In the genomic region with DNA sequence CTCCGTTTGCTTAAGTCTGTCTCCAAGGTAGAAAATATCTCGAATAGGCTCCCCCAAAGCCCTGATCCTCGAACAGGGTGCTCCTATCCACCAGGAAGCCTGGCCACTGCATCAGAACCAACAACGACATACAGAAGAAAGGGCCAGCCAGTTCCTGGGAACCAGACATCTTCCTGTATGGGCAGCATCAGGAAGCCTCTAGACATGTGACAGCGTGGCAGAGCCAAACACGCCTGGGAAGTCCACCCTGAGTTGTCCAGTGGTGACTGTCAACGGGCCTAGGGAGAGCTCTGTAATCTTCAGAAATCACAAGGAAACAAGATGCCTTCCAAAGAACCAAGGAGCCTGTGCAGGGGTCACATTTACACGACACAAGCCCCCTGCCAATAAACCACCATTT, we compare ENCODE assay signal across 18 mouse cellular contexts. TPM values are rescaled to one million over a fixed set of nuclear protein-coding genes. Genes with fewer than 3 reads are reported as not detected.
DNase-seq lines count a peak whose midpoint lies in the region; ATAC-seq and TF ChIP-seq lines count a peak whose summit lies in the region.
"Had no signal": no experiment of that assay in that cellular context is flagged by ENCODE, and none has a peak within 500 bp of the region (broad histone marks: within the 10 kb centered on the region; RNA-seq: fewer than 3 reads in every experiment).

No protein-coding gene starts in this region.

- H3K9ac ChIP-seq in embryonic facial prominence, embryonic 13.5 days = no peak overlapping the region; the same call in 1 of the 2 replicates
- no peak overlapping the region for H3K9ac ChIP-seq in heart, embryonic 12.5 days
- H3K9ac ChIP-seq: heart, embryonic 15.5 days; hindbrain, embryonic 13.5 days; intestine, embryonic 15.5 days had no signal

- WGBS in embryonic facial prominence, embryonic 13.5 days = 79% methylated on average over 8 of the region's 8 CpGs
- WGBS in embryonic facial prominence, embryonic 10.5 days = 89% methylated on average over 8 of the region's 8 CpGs
- 78% methylated on average over 8 of the region's 8 CpGs for WGBS in heart, embryonic 12.5 days

- peak overlapping the region; percentile 28; the same call in 1 of the 2 replicates for H3K27ac ChIP-seq in embryonic facial prominence, embryonic 13.5 days
- no peak overlapping the region; the same call in 1 of the 2 replicates for H3K27ac ChIP-seq in embryonic facial prominence, embryonic 10.5 days (replicated peaks)
- H3K27ac ChIP-seq in heart, embryonic 12.5 days (ENCODE audit: poor library complexity, severe bottlenecking) = 0 out of 2 replicates have a peak overlapping the region, but pooled peaks have one; percentile 21
- H3K27ac ChIP-seq in layer of hippocampus, adult 2 months = peak overlapping the region; percentile 85
- H3K27ac ChIP-seq: heart, embryonic 10.5 days; heart, embryonic 15.5 days; hindbrain, embryonic 13.5 days; intestine, embryonic 15.5 days had no signal

- ATAC-seq in embryonic facial prominence, embryonic 13.5 days (ENCODE audit: insufficient number of reproducible peaks, insufficient read depth, low FRiP score, low TSS enrichment, low read depth) = no peak
- ATAC-seq in heart, embryonic 12.5 days (ENCODE audit: insufficient number of reproducible peaks, low FRiP score) = no peak
- ATAC-seq: forebrain, embryonic 14.5 days; intestine, embryonic 15.5 days had no signal

- no peaks in the 10 kb centered on the region for H3K27me3 ChIP-seq in embryonic facial prominence, embryonic 13.5 days
- H3K27me3 ChIP-seq in embryonic facial prominence, embryonic 10.5 days (replicated peaks; ENCODE audit: low read depth, poor library complexity, severe bottlenecking) = no peaks in the 10 kb centered on the region
- H3K27me3 ChIP-seq in heart, embryonic 12.5 days (replicated peaks) = no peaks in the 10 kb centered on the region
- H3K27me3 ChIP-seq: heart, embryonic 15.5 days; hindbrain, embryonic 13.5 days; intestine, embryonic 15.5 days had no signal

- no peak overlapping the region for H3K4me2 ChIP-seq in embryonic facial prominence, embryonic 13.5 days
- no peak overlapping the region for H3K4me2 ChIP-seq in heart, embryonic 12.5 days
- H3K4me2 ChIP-seq: heart, embryonic 15.5 days; hindbrain, embryonic 13.5 days; intestine, embryonic 15.5 days had no signal

- no peak for TF ChIP-seq CTCF in layer of hippocampus, adult 2 months (conservative IDR thresholded peaks at IDR 0.05)

- no peak for DNase-seq in embryonic facial prominence, embryonic 10.5 days (ENCODE audit: low spot score)
- no peak for DNase-seq in heart, adult 18-20 months
- no peak for DNase-seq in layer of hippocampus, adult 2 months (ENCODE audit: low spot score in 2 of 2)
- DNase-seq in layer of hippocampus, adult 9-11 months = no peak
- peak; percentile 27 for DNase-seq in lung, postnatal 14 days
- DNase-seq in adrenal gland, postnatal 36 days = no peak
- DNase-seq: adrenal gland, postnatal 10 days; B cell, adult 2 months; cerebellum, adult 11-12 months; cerebellum, adult 9-10 months; gastrocnemius, postnatal 10 days had no signal

- no peak overlapping the region for H3K4me3 ChIP-seq in embryonic facial prominence, embryonic 13.5 days
- H3K4me3 ChIP-seq in embryonic facial prominence, embryonic 10.5 days = no peak overlapping the region
- H3K4me3 ChIP-seq in heart, embryonic 12.5 days = no peak overlapping the region
- no peak overlapping the region for H3K4me3 ChIP-seq in layer of hippocampus, adult 2 months
- H3K4me3 ChIP-seq: heart, embryonic 10.5 days; heart, embryonic 15.5 days; hindbrain, embryonic 13.5 days; intestine, embryonic 15.5 days had no signal

- peaks cover 81% of the 10 kb centered on the region for H3K36me3 ChIP-seq in embryonic facial prominence, embryonic 13.5 days
- peaks cover 100% of the 10 kb centered on the region for H3K36me3 ChIP-seq in embryonic facial prominence, embryonic 10.5 days (replicated peaks)
- H3K36me3 ChIP-seq in heart, embryonic 12.5 days = peaks cover 71% of the 10 kb centered on the region

- H3K9me3 ChIP-seq in embryonic facial prominence, embryonic 13.5 days = no peaks in the 10 kb centered on the region
- H3K9me3 ChIP-seq in embryonic facial prominence, embryonic 10.5 days = no peaks in the 10 kb centered on the region
- H3K9me3 ChIP-seq in heart, embryonic 12.5 days (replicated peaks) = no peaks in the 10 kb centered on the region
- H3K9me3 ChIP-seq: heart, embryonic 10.5 days; heart, embryonic 15.5 days; hindbrain, embryonic 13.5 days; intestine, embryonic 15.5 days had no signal

- H3K4me1 ChIP-seq in embryonic facial prominence, embryonic 13.5 days = peaks cover 33% of the 10 kb centered on the region
- peaks cover 28% of the 10 kb centered on the region for H3K4me1 ChIP-seq in embryonic facial prominence, embryonic 10.5 days
- H3K4me1 ChIP-seq in heart, embryonic 12.5 days (replicated peaks) = peaks cover 55% of the 10 kb centered on the region

RNA-seq across cellular contexts. Expression of a gene that starts 52.0 kb away (rescaled TPM):
- polyA plus RNA-seq in embryonic facial prominence, embryonic 13.5 days (2015; fragmentation: Nextera tagmentation; extraction: Ambion mirVana) = 61.4 and 62.3 TPM in 2 replicates
- 68.1 and 69.9 TPM in 2 replicates for polyA plus RNA-seq in embryonic facial prominence, embryonic 10.5 days (2016; fragmentation: Nextera tagmentation; extraction: Ambion mirVana)
- 44.7 and 48.0 TPM in 2 replicates for polyA plus RNA-seq in heart, embryonic 12.5 days (2016; fragmentation: Nextera tagmentation; extraction: Ambion mirVana)
- total RNA-seq in heart, adult 18-20 months (2021) = 10 to 100 TPM; 41.2 to 44.8 TPM
- total RNA-seq in layer of hippocampus, adult 2 months (2021) = 100 to 1,000 TPM; 173 to 186 TPM
- 10 to 100 TPM; 47.9 to 53.4 TPM for total RNA-seq in adrenal gland, postnatal 36 days (2021)
